Mouse (Mus musculus): ENCODE measurements around the gene Arglu1. TPM values are rescaled to one million over a fixed set of nuclear protein-coding genes. Genes with fewer than 3 reads are reported as not detected.

Gene Arglu1
- total and polyA plus RNA-seq, 3 experiments = 24.0 to 28.8 (median 26.3) TPM

DNA sequence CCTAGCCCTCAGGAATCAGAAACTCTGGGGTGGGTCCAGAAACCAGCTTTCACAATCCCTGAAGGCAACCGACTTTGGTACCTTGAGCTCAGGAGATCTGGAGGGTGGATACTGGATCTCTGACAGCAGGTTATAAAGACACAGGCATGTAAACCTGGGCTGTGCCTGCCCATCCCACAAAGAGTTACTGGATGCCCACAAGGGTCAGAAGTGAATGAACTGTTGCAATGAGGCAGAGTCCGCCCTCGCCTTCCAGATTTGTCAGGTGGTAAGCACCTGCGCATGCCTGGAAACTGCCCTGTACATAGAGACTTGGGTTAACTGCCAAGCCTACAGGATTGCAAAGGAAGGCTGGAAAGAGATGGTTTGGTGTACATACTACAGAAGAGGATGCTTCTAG, 37.9 kb downstream of the Arglu1 start:
- Histone ChIP-seq H3K36me3 (ENCODE audit: control insufficient read depth, insufficient read depth, low read length) (peaks cover 14% of the 10 kb centered on the region), H3K27ac (no peak overlapping the region), H3K9ac (ENCODE audit: low read depth, low read length) (no peak overlapping the region), H3K27me3 (ENCODE audit: control insufficient read depth, insufficient read depth, low read length) (no peaks in the 10 kb centered on the region), H3K4me3 (no peak overlapping the region), H3K79me2 (replicated peaks; ENCODE audit: control insufficient read depth, insufficient read depth, low read length) (peaks cover 7% of the 10 kb centered on the region), H3K4me1 (ENCODE audit: control insufficient read depth, insufficient read depth, low read length) (peaks cover 16% of the 10 kb centered on the region)
- peak in 1 of 2 experiments; percentile 12 for DNase-seq
- TF ChIP-seq EP300 (IDR thresholded peaks at IDR 0.05; ENCODE audit: insufficient read depth, low read depth, low read length) = no peak
- no peak for TF ChIP-seq CTCF (IDR thresholded peaks at IDR 0.05)
- no peak for TF ChIP-seq POLR2A (IDR thresholded peaks at IDR 0.05; ENCODE audit: insufficient read depth, low read depth, low read length)
- 79% methylated on average over 4 of the region's 4 CpGs for WGBS
- intact Hi-C loops (cut with DNase I) = no loop called here

- Histone ChIP-seq H3K79me2 (replicated peaks; ENCODE audit: control insufficient read depth, insufficient read depth, low read length) (peaks cover 7% of the 10 kb centered on the region), H3K4me3 (no peak overlapping the region; the same call in 1 of the 2 replicates), H3K9ac (ENCODE audit: low read depth, low read length) (no peak overlapping the region), H3K27me3 (ENCODE audit: control insufficient read depth, insufficient read depth, low read length) (no peaks in the 10 kb centered on the region), H3K36me3 (ENCODE audit: control insufficient read depth, insufficient read depth, low read length) (peaks cover 16% of the 10 kb centered on the region), H3K27ac (no peak overlapping the region; the same call in 1 of the 2 replicates), H3K4me1 (ENCODE audit: control insufficient read depth, insufficient read depth, low read length) (peaks cover 20% of the 10 kb centered on the region)
- no peak for TF ChIP-seq EP300 (IDR thresholded peaks at IDR 0.05; ENCODE audit: insufficient read depth, low read depth, low read length)
- peak in 1 of 2 experiments; percentile 23 for DNase-seq
- WGBS = 48% methylated on average over 8 of the region's 8 CpGs
- intact Hi-C loops (cut with DNase I) = no loop called here
These were observed 40.4 kb downstream of the Arglu1 start for GRCm38 (mm10) chr8:8649944-8650343.

- no peak for DNase-seq
- 53% methylated on average over 3 of the region's 3 CpGs for WGBS
These were observed 40.8 kb downstream of the Arglu1 start for GRCm38 (mm10) chr8:8649536-8649935.

DNA sequence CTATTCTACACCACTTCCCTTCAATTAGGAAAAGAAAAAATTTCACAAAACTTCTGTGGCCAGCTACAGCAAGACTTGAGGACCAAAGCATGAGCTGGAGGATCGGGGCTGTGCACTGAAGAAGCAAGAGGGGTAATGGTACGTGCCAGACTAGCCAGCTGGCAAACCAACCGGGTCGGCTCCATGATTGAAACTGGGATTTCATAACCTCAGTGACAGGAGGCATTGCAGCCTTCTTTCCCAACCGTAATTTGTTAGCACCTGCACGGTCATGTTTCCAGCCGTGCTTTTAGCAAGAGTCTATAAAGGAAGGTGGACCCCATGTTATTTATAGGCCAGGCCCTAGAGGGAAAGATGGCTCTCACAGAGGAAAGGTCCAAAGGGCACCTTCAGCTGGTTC, 41.6 kb downstream of the Arglu1 start:
- DNase-seq = no peak
- TF ChIP-seq POLR2A (IDR thresholded peaks at IDR 0.05; ENCODE audit: insufficient read depth, low read depth, low read length) = no peak
- TF ChIP-seq CTCF (IDR thresholded peaks at IDR 0.05) = no peak
- no peak for TF ChIP-seq EP300 (IDR thresholded peaks at IDR 0.05; ENCODE audit: insufficient read depth, low read depth, low read length)
- no peak overlapping the region for H3K9ac ChIP-seq (ENCODE audit: low read depth, low read length)
- 61% methylated on average over 7 of the region's 7 CpGs for WGBS
- no peak overlapping the region for H3K4me3 ChIP-seq
- no peaks in the 10 kb centered on the region for H3K27me3 ChIP-seq (ENCODE audit: control insufficient read depth, insufficient read depth, low read length)
- peaks cover 10% of the 10 kb centered on the region for H3K36me3 ChIP-seq (ENCODE audit: control insufficient read depth, insufficient read depth, low read length)
- H3K4me1 ChIP-seq (ENCODE audit: control insufficient read depth, insufficient read depth, low read length) = peaks cover 19% of the 10 kb centered on the region
- intact Hi-C loops (cut with DNase I) = no loop called here
- H3K79me2 ChIP-seq (replicated peaks; ENCODE audit: control insufficient read depth, insufficient read depth, low read length) = peaks cover 5% of the 10 kb centered on the region
- H3K27ac ChIP-seq = no peak overlapping the region

More at GRCm38 (mm10) chr8:8649536-8649935, 40.8 kb downstream of the Arglu1 start:
- Histone ChIP-seq H3K9ac (ENCODE audit: low read depth, low read length) (no peak overlapping the region), H3K4me1 (ENCODE audit: control insufficient read depth, insufficient read depth, low read length) (peaks cover 20% of the 10 kb centered on the region), H3K4me3 (no peak overlapping the region), H3K27ac (no peak overlapping the region; the same call in 1 of the 2 replicates), H3K79me2 (replicated peaks; ENCODE audit: control insufficient read depth, insufficient read depth, low read length) (peaks cover 5% of the 10 kb centered on the region), H3K36me3 (ENCODE audit: control insufficient read depth, insufficient read depth, low read length) (peaks cover 16% of the 10 kb centered on the region), H3K27me3 (ENCODE audit: control insufficient read depth, insufficient read depth, low read length) (no peaks in the 10 kb centered on the region)
- TF ChIP-seq CTCF (IDR thresholded peaks at IDR 0.05) (no peak), POLR2A (IDR thresholded peaks at IDR 0.05; ENCODE audit: insufficient read depth, low read depth, low read length) (no peak), EP300 (IDR thresholded peaks at IDR 0.05; ENCODE audit: insufficient read depth, low read depth, low read length) (no peak)
- intact Hi-C loops (cut with DNase I) = no loop called here

- 57% methylated on average over 7 of the region's 7 CpGs for WGBS
- H3K4me3 ChIP-seq = no peak overlapping the region
These were observed 42.5 kb downstream of the Arglu1 start for GRCm38 (mm10) chr8:8647824-8648223.

DNA sequence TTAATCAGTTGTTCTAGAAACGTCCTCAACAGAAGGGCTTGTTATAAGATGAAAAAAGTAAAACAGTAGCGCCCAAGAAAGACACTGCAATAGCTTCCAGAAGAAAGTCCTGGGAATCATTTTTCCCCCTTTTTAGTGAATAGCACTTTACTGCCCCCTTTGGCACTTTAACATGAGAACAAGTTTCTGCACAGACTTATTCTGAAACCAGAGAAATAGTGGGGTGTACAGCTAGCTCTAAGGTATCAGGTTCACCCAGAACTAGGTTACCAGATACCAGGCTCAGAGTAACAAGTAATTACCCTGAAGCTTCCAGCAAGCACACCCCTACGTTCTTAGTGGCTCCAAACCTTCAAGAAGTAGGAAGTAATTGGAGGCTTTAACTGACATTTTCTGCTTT, 43.0 kb downstream of the Arglu1 start:
- Histone ChIP-seq H3K4me3 (no peak overlapping the region), H3K4me1 (ENCODE audit: control insufficient read depth, insufficient read depth, low read length) (peaks cover 17% of the 10 kb centered on the region), H3K27me3 (ENCODE audit: control insufficient read depth, insufficient read depth, low read length) (no peaks in the 10 kb centered on the region), H3K9ac (ENCODE audit: low read depth, low read length) (no peak overlapping the region), H3K36me3 (ENCODE audit: control insufficient read depth, insufficient read depth, low read length) (peaks cover 10% of the 10 kb centered on the region), H3K79me2 (replicated peaks; ENCODE audit: control insufficient read depth, insufficient read depth, low read length) (peaks cover 5% of the 10 kb centered on the region), H3K27ac (no peak overlapping the region)
- WGBS = 51% methylated on average over 3 of the region's 3 CpGs
- intact Hi-C loops (cut with DNase I) = no loop called here
- DNase-seq = no peak
- TF ChIP-seq EP300 (IDR thresholded peaks at IDR 0.05; ENCODE audit: insufficient read depth, low read depth, low read length) = no peak
- TF ChIP-seq CTCF (IDR thresholded peaks at IDR 0.05) = peak; percentile 49
- TF ChIP-seq POLR2A (IDR thresholded peaks at IDR 0.05; ENCODE audit: insufficient read depth, low read depth, low read length) = no peak

More at GRCm38 (mm10) chr8:8647824-8648223, 42.5 kb downstream of the Arglu1 start:
- Histone ChIP-seq H3K79me2 (replicated peaks; ENCODE audit: control insufficient read depth, insufficient read depth, low read length) (peaks cover 7% of the 10 kb centered on the region), H3K27ac (no peak overlapping the region), H3K9ac (ENCODE audit: low read depth, low read length) (no peak overlapping the region), H3K36me3 (ENCODE audit: control insufficient read depth, insufficient read depth, low read length) (peaks cover 10% of the 10 kb centered on the region), H3K27me3 (ENCODE audit: control insufficient read depth, insufficient read depth, low read length) (no peaks in the 10 kb centered on the region), H3K4me1 (ENCODE audit: control insufficient read depth, insufficient read depth, low read length) (peaks cover 19% of the 10 kb centered on the region)
- intact Hi-C loops (cut with DNase I) = no loop called here
- no peak for DNase-seq
- TF ChIP-seq POLR2A (IDR thresholded peaks at IDR 0.05; ENCODE audit: insufficient read depth, low read depth, low read length) = no peak
- TF ChIP-seq CTCF (IDR thresholded peaks at IDR 0.05) = no peak
